ENCODE assay signal across 1 mouse cellular context in the genomic region with DNA sequence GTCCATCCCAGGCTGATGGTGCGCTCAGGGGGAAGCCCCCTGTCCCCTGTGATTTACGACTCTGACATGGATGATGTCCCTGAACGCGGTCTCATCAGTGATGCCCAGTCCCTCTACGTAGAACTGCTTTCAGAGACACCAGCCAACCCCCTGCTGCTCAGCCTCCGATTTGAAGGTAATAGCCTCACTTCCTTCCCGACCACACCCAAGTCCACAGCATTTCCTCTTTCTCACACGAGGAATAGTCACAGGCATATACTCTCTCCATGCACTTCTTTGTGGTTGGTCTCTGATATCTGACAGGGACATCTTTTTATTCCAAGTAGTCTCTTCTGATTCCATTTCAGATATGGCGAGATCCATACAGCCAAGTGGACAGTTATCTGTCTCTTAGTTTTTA.
TF ChIP-seq lines count a peak whose summit lies in the region.

No protein-coding gene starts in this region.

TF ChIP-seq in MEL, 35 proteins besides CTCF, POLR2A, EP300 and RAD21 (continued from another document):
- TF ChIP-seq GATA1 (IDR thresholded peaks at IDR 0.05; ENCODE audit: low read depth, low read length) (0 out of 2 replicates have a peak, but pooled peaks have one; percentile 23), JUND (IDR thresholded peaks at IDR 0.05; ENCODE audit: low read depth, low read length) (no peak), ZMIZ1 (IDR thresholded peaks at IDR 0.05; ENCODE audit: low read depth, low read length) (no peak), GABPA (IDR thresholded peaks at IDR 0.05; ENCODE audit: low read depth, low read length) (no peak)
